Mouse (Mus musculus): ENCODE results near the gene Nr1d1.

Nr1d1 gene

DNA sequence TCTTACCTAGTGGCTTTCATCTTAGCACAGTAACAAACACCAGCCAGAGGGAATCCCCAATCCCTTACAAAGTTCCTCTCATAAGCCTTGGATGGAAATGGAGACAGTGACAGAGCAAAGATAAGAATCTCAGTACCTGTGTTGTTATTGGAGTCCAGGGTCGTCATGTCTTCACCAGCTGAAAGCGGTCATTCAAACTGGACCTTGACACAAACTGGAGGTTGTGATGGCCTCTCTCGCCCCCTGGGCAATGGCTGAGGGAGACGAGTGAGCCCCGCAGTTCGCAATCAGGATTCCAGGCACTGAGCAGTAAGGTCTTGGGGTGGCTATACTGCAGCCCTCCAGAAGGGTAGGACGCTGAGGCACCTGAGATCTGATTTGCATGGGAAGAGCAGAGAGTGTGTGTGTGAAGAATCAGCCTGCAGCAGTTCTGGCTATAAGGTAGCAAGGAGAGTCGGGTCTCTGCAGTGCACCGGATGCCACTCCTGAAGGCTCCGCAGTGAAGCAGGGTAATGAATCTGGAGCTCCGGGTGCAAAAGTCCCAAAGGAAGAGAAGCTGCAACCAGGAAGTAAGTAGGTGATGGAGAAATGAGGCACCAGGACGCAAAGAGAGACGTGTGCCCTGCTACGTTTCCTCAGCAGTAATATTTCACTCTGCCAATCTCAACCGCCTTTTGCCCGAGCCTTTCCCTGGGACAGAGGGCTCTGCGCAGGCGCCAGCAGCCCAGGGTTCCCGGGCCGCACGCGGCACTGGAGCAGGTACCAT, at the start of gene Nr1d1:
Nr1d1 (minus strand) TSS at position 752 of the 766 bp plus-strand sequence.
- no peak for DNase-seq (ENCODE audit: low spot score)

DNA sequence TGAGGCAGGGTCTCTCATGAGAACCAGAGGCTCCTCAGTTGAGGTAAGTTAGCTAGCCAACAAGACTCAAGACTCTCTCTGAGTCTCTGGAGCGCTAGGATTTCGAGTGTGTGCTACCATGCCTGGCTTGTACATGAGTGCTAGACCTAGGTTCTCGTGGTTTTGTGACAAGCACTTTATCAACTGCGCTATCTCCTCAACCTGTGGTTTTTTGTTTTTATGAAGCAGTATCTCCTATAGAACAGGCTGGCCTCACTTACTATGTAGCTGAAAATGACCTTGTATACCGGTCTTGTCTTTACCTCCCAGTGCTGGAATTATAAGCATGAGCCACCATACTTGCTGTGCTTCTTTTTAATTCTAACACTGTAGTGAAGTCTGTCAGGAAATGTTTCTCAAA, 45.8 kb upstream of the Nr1d1 start:
- DNase-seq (ENCODE audit: low spot score), result no peak

DNA sequence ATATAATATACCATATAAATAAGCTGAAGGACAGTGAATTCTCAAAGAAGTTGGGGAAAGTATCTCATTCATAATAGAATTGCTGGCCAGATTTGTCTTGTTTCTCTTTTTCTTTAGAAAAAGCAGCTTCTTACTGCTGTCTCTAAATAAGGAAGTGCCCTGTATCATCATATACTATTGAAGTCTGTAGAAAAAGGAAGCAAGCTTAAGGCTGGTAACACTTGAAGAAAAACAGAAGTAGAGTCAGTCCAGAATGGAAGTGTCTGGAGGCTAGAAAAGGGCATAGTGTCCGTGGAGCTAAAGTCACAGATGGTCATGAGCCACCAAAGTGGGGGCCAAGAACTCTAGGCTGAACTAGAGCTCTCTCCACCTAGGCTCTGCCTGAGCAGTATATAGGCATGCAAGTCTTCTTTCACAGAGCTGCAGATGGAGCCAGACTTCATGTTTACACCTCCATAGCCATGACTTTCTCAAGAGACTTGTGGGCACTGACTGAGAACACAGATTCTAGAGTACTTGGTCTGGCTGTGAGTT, 41.6 kb upstream of the Nr1d1 start:
- no peak for DNase-seq (ENCODE audit: low spot score)

DNA sequence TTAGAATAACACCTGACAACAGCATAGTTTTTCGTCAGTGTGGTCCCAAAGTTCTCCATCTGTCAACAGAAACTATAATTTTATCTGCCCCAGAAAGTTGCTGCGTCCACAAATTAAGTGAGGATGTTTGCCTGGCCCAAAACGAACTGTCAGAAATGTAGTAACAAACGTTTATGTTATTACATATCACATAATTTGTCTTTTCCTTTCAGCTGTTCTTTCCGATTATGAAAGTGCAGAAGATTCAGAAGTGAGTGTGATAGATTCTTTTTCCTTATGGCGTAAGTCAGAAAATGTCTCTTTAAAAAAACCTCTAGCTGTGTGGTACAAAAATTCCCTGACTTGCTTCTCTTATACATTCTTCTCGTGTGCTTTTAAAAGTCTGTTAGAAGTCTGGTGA, 35.6 kb upstream of the Nr1d1 start:
- DNase-seq (ENCODE audit: low spot score), result no peak

DNA sequence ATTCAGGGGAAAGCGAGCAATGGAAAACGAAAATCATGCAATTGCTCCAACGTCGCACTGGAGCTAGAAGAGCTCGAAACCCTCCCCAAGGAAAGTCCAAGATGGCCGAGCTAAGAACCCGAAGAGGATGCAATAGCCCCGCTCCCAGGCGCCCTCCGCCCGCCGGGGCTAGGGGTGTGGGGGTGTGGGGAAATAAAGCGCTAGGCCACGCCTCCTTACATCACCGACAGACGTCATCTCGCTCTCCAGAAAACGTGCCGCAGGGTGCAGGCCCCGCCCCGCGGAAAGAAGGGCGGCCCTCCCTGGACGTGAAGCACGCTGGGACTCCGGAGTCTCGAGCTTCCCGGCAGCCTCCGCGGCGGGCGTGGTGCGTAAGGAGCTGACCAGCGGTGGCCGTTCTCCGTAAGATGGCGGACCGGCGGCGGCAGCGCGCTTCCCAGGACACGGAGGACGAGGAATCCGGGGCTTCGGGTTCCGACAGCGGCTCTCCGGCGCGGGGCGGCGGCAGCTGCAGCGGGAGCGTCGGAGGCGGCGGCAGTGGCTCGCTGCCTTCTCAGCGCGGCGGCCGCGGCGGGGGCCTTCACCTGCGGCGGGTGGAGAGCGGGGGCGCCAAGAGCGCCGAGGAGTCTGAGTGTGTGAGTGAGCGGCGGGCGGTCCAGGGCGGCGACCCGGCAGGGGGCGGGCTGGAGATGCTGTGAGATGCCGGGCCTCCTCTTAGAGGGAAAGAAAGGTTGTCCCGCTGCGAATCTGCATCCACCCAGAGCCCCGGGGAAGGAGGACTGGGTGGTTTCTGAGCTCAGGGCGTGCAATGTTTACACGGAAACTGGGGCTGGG, 34.5 kb upstream of the Nr1d1 start:
- DNase-seq (ENCODE audit: low spot score), result peak; percentile 98

DNA sequence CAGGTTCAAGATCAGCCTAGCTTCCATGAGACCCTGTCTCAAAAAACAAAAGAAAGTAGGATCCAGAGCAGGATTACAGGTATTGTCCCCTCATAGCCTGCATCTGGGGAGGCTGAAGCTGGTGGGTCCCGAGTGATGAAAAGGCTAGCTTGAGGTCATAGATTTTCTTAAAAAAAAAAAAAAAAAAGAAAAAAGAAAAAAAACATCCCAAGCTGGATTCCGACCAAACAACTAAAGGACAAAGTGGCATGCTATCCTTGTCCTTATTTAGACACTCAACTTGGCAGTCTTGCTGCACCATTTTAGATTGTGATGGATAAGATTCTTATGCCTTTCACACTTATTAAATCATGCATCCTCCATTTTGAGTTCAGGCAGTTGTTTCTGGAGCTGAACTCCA, 33.3 kb upstream of the Nr1d1 start:
- DNase-seq (ENCODE audit: low spot score), result no peak

DNA sequence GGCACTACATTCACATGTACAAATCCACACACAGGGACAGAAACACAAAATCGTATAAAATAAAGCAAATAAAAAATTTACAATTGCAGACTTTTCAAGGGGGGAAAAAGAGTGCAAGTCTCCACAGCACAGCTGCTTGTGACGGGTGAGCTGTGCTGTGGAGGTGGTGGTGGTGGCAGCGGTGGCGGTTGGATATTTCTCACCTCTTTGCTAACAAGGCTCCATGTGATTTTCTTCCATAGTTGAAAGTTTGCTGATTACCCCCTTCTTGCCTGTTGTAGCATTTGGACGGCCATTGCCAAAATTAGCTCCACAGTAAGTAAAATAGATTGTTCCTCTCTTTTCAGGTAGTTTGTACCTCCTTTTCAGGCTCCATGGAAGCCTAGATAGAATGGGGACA, 29.5 kb upstream of the Nr1d1 start, which contains the start of gene Casc3:
Casc3 (plus strand) TSS at position 301 of the 400 bp plus-strand sequence.
- DNase-seq (ENCODE audit: low spot score), result no peak

DNA sequence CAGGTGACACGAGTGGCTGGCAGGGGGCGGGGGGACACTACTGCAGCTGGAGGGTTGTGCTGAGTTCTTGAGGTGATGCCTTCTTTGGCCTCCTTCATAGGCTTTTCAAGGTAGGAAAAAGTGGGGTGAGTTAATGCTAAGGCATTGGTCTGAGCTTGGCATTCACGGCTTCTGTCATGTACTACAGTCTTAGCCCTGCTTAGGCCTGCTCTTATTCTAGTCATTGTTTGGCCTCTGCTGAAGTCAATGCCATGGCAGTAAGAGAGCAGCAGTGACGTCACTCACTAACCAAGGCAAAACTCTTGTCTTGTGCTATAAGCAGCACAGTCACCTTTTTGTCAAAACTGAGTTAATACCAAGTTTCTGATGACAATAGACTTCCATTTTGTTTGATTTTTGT, 22.8 kb upstream of the Nr1d1 start:
- DNase-seq (ENCODE audit: low spot score), result no peak

DNA sequence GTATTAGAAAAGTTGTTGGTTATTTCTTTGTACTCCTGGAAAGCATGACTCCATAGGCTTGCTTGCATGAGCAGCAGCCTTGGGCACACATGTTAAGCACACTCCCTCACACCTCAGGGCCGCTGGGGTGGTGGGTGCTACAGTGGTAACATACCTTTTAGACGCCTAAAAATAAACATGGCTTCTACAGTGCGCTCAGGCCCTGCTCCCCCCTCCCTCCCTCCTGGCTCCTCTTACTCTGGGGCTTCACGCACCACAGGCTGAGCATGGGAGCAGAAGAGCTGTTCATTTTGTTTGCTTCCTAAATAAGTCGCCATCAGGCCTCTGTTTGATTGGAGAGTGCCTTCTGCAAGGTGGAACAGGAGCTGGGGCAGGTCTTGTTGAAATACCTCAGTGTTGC, 22.2 kb upstream of the Nr1d1 start:
- DNase-seq (ENCODE audit: low spot score), result no peak

DNA sequence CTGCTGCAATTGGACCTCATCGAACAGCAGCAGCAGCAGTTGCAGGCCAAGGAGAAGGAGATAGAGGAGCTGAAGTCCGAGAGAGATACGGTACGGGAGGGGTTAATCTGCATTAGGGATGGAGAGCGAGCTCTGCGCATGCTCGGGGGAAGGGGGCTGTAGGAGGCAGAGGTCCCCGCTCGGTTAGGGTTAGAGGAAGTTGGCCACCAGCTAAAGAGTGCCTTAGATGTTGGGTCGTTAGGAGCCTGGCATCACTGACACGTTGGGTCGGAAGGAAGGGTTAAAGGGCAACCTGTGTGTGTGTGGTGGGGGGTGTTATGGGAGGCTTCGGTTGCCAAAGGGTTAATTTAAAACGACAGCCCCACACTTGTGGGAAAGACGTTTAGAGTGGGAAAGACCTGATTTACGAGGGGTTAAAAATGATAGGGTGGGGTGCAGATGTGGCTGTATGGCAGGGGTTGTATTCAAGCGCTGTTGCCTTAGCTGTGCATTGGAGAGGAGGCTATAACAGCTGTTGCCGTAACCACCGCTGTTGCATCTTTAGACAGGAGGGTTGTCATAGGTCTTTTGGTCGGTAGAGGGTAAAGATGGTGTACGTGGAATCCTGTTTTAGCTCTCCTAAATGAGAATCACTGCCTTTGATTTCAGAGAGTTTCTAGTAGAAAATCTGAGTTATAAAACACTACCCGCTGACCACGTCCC, 21.5 kb upstream of the Nr1d1 start:
- peak; percentile 64 for DNase-seq (ENCODE audit: low spot score)

DNA sequence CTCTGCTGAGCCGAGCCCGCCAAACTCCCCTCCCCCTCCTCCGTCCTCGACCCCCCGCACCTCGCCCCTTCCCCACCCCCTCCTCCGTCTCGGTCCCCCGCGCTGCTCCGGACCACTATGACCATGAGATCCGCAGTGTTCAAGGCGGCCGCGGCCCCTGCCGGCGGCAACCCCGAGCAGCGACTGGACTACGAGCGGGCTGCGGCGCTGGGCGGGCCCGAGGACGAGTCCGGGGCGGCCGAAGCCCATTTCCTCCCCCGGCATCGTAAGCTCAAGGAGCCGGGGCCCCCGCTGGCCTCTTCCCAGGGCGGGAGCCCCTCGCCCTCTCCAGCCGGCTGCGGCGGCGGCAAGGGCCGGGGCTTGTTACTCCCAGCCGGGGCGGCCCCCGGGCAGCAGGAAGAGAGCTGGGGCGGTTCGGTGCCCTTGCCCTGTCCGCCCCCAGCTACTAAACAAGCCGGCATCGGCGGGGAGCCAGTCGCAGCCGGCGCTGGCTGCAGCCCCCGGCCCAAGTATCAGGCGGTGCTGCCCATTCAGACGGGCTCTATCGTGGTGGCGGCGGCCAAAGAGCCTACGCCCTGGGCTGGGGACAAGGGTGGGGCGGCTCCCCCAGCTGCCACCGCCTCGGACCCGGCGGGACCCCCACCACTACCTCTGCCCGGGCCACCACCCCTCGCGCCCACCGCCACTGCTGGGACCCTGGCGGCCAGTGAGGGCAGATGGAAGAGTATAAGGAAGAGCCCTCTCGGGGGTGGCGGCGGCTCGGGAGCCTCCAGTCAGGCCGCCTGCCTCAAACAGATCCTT, 20.8 kb upstream of the Nr1d1 start:
- no peak for DNase-seq (ENCODE audit: low spot score)

DNA sequence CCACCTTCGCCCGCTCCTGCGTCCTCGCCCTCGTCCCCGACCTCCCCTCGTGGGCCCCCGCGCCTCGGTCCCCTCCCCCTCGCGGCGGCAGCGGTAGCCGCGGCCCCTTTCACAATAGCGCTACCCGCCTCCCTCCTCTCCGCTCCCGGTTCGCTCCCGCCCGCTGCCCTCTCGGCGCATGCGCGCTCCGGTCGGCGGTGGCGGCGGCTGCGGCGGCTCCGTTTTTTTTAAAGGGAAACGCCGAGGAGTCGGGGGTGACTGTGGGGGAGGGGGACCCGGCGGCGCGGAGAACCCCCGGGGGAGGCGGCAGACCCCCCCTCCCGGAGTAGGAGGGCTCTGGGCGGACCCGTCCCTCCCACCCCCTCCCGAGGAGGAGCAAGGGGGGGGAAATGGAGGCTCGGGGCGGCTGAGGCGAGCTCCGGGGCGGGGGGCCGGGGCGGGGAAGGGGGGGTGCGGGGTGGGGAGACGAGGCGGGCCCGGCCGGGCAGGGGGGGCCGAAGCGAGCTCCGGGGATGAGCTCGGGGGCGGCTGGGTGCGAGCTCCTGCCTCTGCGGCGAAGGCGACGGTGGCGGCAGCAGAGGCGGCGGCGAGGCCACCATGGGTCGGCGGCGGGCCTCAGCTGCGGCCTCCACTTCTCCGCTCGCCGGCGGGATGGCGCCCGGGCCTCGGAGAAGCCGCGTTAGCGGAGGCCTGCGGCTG, 20.0 kb upstream of the Nr1d1 start, which contains the start of gene Msl1:
Msl1 (plus strand) TSS at position 502 of the 699 bp plus-strand sequence.
- peak; percentile 83 for DNase-seq (ENCODE audit: low spot score)

DNA sequence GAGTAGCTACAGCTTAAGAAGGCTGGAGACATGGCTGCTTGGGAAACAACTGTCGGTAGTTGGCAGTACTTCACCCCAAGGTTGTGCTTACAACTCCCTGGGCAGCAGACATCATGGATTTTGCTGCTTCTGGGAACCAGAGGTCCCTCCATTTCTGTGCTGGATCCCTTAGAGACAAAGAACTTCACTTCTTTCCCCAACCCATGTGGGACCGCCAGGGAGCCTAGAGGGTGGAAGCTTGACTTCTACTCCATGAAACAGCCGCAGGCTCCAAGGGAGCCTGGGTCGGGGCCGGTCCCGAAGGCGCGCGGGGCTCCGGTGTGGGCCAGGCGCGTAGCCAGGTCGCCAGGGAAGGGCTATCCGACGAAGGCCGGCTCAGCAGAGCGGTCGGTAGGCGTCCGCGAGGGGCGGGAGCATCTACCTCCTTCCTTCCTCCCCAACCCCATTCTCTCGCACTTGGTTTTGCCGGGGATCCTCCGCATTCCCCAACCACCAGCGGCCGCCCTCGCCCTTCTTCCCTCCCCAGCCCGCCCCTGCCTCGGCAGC, 19.4 kb upstream of the Nr1d1 start:
- DNase-seq (ENCODE audit: low spot score), result peak; percentile 71

DNA sequence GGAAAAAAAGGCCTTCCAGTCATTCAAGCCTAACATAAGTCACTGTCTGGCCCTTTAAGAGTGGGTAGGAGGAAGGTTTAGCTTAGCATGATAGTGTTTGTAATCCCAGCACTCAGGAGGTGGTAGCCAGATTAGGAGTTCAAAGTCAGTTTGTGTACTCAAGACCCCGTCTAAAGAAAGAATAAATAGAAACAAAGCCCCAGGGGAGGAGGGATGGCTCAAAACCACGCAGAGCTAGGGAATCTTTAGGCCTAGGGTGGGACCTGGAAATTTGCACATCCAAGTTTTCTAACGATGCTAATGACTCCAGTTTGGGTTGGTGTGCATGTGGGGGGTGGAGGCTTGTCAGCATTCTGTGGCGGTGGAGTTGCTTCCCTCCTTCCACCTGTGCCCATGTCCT, 16.9 kb upstream of the Nr1d1 start:
- no peak for DNase-seq (ENCODE audit: low spot score)

DNA sequence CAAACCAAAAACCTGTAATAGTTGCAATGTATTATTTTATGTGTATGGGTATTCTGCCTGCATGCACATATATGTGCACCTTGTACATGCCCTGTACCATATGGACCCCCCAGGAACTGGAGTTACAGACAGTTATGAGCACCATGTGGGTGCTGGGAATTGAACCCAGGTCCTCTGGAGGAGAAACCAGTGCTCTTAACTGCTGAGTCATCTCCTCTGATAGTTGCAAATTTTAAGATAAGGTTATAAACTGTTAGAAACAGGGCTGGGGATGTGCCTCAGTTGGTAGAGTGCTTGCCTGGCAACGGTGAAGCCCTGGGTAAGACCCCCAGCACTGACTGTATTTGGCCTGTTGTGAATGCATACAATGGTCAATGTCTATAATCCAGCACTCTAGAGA, 16.3 kb upstream of the Nr1d1 start:
- no peak for DNase-seq (ENCODE audit: low spot score)

DNA sequence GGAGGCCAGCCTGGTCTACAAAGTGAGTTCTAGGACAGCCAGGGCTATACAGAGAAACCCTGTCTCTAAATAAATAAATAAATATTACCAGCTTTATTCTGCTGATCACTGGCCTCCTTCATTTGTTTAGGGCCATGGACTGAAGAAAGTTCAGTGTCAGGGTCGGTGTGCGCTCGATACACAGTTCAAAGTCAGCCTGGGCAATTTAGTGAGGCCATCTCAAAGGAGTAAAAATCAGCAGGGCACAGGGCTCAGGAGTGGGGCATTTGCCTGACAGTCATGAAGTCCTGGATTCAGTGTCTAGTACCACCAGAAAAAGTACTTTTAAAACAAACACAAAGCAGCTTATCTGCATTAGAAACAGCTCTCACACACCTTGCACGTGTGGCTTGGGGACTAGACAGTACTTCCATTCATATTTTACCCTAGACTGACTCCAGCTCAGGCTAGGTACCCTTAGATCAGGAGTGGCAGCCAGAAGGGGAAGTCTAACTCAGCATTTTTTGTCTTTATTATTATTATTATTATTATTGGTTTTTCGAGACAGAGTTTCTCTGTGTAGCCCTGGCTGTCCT, 15.6 kb upstream of the Nr1d1 start:
- no peak for DNase-seq (ENCODE audit: low spot score)

DNA sequence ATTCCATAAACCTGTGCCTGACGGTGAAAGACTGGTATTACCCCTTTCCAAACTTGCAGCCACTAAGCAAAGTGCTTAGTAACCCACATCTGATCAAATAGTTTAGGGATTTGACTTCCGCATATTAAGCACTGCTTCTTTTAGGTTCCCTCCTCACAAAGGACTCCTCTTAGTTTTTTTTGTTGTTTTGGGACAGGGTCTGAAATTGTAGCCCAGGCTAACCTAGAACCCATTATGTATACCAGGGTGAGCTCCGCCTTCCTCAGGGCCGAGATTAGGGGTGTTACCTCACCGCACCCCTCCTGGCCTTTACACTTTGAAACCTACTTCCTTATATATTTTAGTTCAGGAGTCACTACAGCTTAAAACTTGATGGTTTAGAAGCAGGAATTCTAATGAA, 14.7 kb upstream of the Nr1d1 start:
- DNase-seq (ENCODE audit: low spot score), result no peak

DNA sequence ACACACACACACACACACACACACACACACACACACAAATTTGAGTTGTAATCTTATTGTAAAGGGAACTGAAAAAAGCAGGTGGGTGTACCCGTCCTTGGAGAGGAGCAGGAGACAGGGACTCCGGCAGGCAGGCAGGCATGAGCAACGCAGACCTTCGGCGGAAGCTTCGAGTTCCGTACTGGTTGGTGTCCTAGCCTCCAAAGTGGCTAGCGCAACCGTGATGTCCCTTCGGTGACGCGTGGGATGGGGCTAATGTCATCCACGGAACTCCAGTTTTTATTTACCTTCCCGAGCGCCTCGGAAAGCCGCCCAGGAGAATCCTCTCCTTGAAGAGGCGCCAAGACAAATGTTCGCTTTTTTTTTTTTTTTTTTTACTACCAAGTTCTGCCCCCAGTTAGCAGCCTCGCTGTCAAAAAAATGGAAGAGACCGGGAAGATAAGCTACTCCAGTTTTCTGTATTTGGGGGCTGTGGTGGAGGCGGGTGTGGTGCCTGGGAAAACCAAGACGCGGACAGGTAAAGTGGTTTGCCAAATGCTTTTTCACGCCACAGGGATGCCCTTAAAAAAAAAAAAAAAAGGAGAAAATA, 14.2 kb upstream of the Nr1d1 start:
- DNase-seq (ENCODE audit: low spot score), result no peak

DNA sequence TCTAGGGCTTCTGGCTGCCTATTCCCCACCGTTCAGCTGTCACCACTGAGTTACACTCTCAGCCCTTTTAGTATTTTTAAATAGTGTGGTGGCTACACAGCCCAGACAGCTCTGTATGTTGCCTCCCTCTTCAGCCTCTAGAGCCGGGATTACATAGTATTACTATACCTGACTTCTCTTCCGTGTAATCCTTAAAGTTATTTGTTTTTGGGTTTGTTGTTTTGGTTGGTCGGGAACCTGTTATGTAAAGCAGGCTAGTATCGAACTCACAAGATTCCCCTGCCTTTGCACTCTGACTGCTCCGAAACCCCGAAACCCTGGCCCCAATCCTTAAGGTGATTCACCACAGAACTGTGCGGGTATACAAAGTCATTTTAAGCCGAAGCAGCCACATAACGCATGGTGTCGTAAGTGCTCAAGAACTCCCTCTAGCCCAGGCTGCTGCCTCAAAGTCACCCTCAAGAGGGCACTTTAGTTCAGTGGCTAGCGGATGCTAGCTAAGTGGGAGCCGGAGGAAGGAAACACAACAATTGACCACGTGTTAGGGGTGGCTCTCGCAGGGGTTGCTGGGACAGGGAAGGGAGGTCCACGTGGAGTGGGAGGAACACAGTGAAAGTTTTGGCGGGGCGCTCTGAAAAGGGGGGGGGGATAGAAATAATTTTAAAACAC, 13.6 kb upstream of the Nr1d1 start:
- peak; percentile 77 for DNase-seq (ENCODE audit: low spot score)

Data from ovary, postnatal 14 days (tissue).